Mouse (Mus musculus) erythroblast, embryonic 14.5 days (primary cell): Measurements from ENCODE around the gene Elovl5. TPM values are rescaled to one million over a fixed set of nuclear protein-coding genes. Genes with fewer than 3 reads are reported as not detected.

Experiments
- H3K27me3 ChIP-seq: 2 replicates; pipeline ENCODE4 v1.6.1; 2012; ENCODE audit warnings: inconsistent platforms; ENCODE audit not compliant: control insufficient read depth
- H3K36me3 ChIP-seq: 2 replicates; pipeline ENCODE4 v1.6.1; 2012; ENCODE audit warnings: mild to moderate bottlenecking, inconsistent platforms; ENCODE audit not compliant: control insufficient read depth
- H3K4me1 ChIP-seq: 2 replicates; pipeline ENCODE4 v1.6.1; 2012; ENCODE audit warnings: inconsistent platforms; ENCODE audit not compliant: control insufficient read depth
- H3K4me3 ChIP-seq: replicated peaks from 2 replicates; pipeline ENCODE3; 2012; ENCODE audit warnings: moderate library complexity, mild to moderate bottlenecking, inconsistent platforms
- H3K9me3 ChIP-seq: 2 replicates; pipeline ENCODE4 v1.6.1; 2012; ENCODE audit warnings: low read length, inconsistent platforms, mixed read lengths; ENCODE audit not compliant: control insufficient read depth
- GATA1 ChIP-seq: IDR thresholded peaks from 2 replicates; pipeline ENCODE4 v1.6.1; 2012; ENCODE audit warnings: low read length, inconsistent platforms, mixed read lengths
- TAL1 ChIP-seq: IDR thresholded peaks from 3 replicates; pipeline ENCODE4 v1.6.1; 2012; ENCODE audit warnings: low read length, inconsistent platforms, mixed read lengths
- polyA plus RNA-seq: library from polyadenylated mRNA; stranded (reverse); fragments of >175 nt; gene quantifications from 2 replicates; pipeline ENCODE4 v1.2.3, GENCODE M21; 2012

Gene Elovl5
- polyA plus RNA-seq, 1 experiment: 0.09 TPM

- Histone ChIP-seq H3K36me3 (no peaks in the 10 kb centered on the region), H3K4me3 (no peak overlapping the region), H3K27me3 (no peaks in the 10 kb centered on the region), H3K9me3 (no peaks in the 10 kb centered on the region), H3K4me1 (peaks cover 5% of the 10 kb centered on the region; the same call in 1 of the 2 replicates)
- TF ChIP-seq TAL1: no peak
- no peak for TF ChIP-seq GATA1
Measured at GRCm38 (mm10) chr9:77948214-77948613, 31.1 kb downstream of the Elovl5 start.

DNA sequence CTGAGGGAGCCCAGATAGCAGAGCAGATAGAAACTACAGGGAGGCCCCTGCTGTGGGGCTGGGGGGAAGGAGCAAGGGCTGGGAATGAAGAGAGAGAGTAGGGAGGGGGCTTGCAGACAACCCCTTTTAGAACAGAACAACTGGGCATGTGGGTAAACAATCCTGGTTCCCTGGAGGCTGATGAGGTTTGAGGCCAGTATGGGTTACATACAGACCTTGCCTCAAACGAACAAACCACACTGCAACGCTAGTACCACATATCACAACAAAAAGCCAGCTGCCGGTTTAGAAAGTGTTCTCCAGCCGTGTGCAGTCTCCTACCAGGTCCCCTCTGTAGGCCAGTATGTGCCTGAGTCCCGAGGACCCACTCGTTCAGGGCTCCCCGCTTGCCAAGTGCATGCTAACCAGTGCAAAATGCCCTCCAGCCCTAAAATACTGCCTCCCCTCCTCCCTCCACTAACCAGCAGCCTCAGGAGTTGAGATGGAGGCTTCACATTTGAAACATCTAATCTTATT, 32.6 kb downstream of the Elovl5 start:
- Histone ChIP-seq H3K9me3 (no peaks in the 10 kb centered on the region), H3K27me3 (no peaks in the 10 kb centered on the region), H3K4me1 (peaks cover 16% of the 10 kb centered on the region; the same call in 1 of the 2 replicates), H3K36me3 (no peaks in the 10 kb centered on the region), H3K4me3 (no peak overlapping the region)
- TF ChIP-seq GATA1 (no peak), TAL1 (no peak)

GRCm38 (mm10) chr9:77950841-77951475, 33.8 kb downstream of the Elovl5 start:
- Histone ChIP-seq H3K4me1 (peaks cover 26% of the 10 kb centered on the region), H3K9me3 (no peaks in the 10 kb centered on the region), H3K4me3 (no peak overlapping the region), H3K27me3 (no peaks in the 10 kb centered on the region), H3K36me3 (no peaks in the 10 kb centered on the region)
- TF ChIP-seq TAL1 (no peak), GATA1 (no peak)

DNA sequence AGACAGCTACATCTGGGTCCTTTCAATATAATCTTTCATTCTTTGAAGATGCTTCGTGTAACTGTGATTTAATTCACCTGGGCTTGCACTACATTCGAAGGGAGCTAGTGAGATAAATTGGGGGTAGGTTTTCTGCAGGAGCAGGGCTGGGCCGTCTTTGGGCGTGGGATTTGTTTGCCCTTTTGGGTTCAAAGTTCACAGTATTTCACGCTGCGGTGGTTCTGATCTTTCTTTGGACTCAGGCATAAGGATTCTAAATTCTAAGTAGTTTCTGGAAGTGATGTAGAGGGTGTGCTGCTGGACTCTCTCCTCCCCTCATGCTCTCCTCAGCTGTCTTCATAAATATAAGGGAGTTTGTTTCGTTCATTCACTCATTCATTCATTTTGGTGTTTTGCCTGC, 34.8 kb downstream of the Elovl5 start:
- Histone ChIP-seq H3K36me3 (no peaks in the 10 kb centered on the region), H3K4me1 (peaks cover 24% of the 10 kb centered on the region), H3K27me3 (no peaks in the 10 kb centered on the region), H3K4me3 (no peak overlapping the region), H3K9me3 (no peaks in the 10 kb centered on the region)
- TF ChIP-seq GATA1 (no peak), TAL1 (no peak)

- H3K36me3 ChIP-seq: peaks cover 4% of the 10 kb centered on the region
- no peak overlapping the region for H3K4me3 ChIP-seq
- H3K9me3 ChIP-seq: no peaks in the 10 kb centered on the region
- TF ChIP-seq GATA1 (no peak), TAL1 (no peak)
- H3K27me3 ChIP-seq: no peaks in the 10 kb centered on the region
- peaks cover 24% of the 10 kb centered on the region for H3K4me1 ChIP-seq
Measured at GRCm38 (mm10) chr9:77953053-77953452, 35.9 kb downstream of the Elovl5 start.

GRCm38 (mm10) chr9:77954496-77954895, 37.3 kb downstream of the Elovl5 start:
- Histone ChIP-seq H3K9me3 (no peaks in the 10 kb centered on the region), H3K4me1 (peaks cover 26% of the 10 kb centered on the region), H3K27me3 (no peaks in the 10 kb centered on the region), H3K36me3 (peaks cover 4% of the 10 kb centered on the region), H3K4me3 (no peak overlapping the region)
- no peak for TF ChIP-seq GATA1
- no peak for TF ChIP-seq TAL1

GRCm38 (mm10) chr9:77954981-77955380, 37.8 kb downstream of the Elovl5 start:
- TF ChIP-seq GATA1 (no peak), TAL1 (no peak)
- Histone ChIP-seq H3K4me1 (peaks cover 24% of the 10 kb centered on the region), H3K36me3 (peaks cover 7% of the 10 kb centered on the region), H3K27me3 (no peaks in the 10 kb centered on the region), H3K4me3 (no peak overlapping the region), H3K9me3 (no peaks in the 10 kb centered on the region)

DNA sequence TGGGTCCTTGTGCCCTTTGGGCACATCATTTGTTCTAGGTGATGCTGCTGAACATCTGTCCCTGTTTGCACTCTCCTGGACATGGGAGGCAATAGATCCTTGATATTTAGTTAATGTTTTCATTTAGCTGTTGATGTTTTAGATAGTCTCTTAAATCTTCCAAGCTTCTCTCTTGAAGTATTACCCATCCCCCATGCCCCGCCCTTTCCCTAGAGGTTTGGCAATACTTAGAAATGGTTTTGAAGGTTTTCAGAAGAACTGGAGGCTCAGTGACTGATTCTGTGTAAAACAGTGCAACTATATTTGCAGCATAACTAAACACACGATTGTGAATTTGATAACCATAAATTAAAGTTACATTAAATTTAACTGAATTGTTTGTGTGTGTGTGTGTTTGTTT, 38.3 kb downstream of the Elovl5 start:
- no peak overlapping the region for H3K4me3 ChIP-seq
- peaks cover 24% of the 10 kb centered on the region for H3K4me1 ChIP-seq
- no peak for TF ChIP-seq GATA1
- no peak for TF ChIP-seq TAL1
- no peaks in the 10 kb centered on the region for H3K9me3 ChIP-seq
- peaks cover 7% of the 10 kb centered on the region for H3K36me3 ChIP-seq
- no peaks in the 10 kb centered on the region for H3K27me3 ChIP-seq

GRCm38 (mm10) chr9:77955964-77956363, 38.8 kb downstream of the Elovl5 start:
- Histone ChIP-seq H3K27me3 (no peaks in the 10 kb centered on the region), H3K4me1 (peaks cover 24% of the 10 kb centered on the region), H3K9me3 (no peaks in the 10 kb centered on the region), H3K36me3 (peaks cover 8% of the 10 kb centered on the region), H3K4me3 (no peak overlapping the region)
- no peak for TF ChIP-seq GATA1
- no peak for TF ChIP-seq TAL1
